Mouse (Mus musculus): ENCODE measurements at regions not wholly inside any gene's neighbourhood (a gene's known extent, or its start where the extent isn't known, plus 50 kb on each side); places are given as distances from the start of the nearest gene placed in this dataset.

DNA sequence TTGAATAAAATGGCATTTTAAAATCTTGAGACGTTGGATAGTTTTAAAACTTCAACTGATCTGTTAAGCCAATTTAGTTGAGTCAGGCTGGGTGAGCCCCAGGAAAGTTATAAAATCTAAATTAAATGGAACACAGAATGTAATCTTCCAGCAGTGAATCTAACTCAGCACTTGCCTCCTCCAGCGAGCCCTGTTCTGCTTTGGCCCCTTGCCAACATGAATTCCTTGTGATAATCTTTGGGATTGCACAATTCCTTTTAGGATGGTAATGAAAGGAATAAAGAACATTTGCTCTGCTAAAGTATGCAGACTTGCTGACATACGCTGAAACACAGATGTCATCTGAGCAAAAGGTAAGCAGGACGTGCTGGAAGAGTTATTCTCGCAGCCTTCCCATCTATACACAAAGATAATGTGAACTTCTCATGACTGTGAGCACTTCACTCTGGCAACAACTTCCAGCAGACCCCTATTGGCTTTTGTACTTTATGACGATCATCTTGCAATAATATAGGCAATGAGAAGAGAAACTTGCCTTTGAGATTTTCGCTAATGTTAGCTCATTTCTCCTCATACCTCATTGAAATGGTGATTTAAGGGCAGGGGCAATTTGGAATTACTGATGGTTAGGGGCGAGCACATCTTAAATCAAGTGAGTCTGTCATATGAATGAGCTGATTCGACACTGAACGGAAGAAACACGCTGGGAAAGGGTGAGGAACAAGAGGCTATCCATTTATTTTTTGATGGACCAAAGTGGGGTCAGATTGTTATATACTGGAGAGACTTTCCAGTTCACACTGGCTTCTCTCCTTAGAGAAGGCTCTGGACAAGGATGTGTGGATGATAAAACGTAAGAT is 216.3 kb upstream of the Pdzrn3 start:
- no peak for DNase-seq (ENCODE audit: low spot score in 2 of 2)

DNA sequence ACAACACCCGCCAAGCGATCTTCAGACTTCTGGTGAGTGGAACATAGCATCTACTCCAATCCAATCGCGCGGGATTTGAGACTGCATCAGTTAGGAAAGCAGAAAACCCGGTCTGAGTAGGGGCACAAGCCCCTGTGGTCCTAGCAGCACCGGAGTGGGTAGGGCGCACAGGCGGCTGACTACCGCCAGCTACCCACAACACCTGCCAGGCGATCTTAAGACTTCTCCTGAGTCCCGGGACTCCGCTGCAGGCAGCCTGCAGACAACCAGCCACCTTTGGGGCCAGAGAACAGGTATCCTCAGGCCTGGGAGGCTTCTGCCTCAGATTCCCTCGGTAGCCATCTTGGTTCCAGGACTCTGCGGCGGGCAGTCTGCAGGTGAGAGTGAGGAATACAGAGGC is 208.2 kb upstream of the Pdzrn3 start:
- DNase-seq (ENCODE audit: low spot score in 2 of 2), result no peak

GRCm38 (mm10) chr6:101580824-101581223 is 203.1 kb upstream of the Pdzrn3 start:
- no peak for DNase-seq (ENCODE audit: low spot score in 2 of 2)

- DNase-seq (ENCODE audit: low spot score in 2 of 2), result no peak
Observed at GRCm38 (mm10) chr6:101556096-101556495, 178.4 kb upstream of the Pdzrn3 start.

GRCm38 (mm10) chr6:101554965-101555604 is 177.4 kb upstream of the Pdzrn3 start:
- DNase-seq (ENCODE audit: low spot score in 2 of 2), result no peak

GRCm38 (mm10) chr6:101550501-101551268 is 173.0 kb upstream of the Pdzrn3 start:
- peak in 1 of 2 experiments; percentile 25 for DNase-seq (ENCODE audit: low spot score in 2 of 2)

DNA sequence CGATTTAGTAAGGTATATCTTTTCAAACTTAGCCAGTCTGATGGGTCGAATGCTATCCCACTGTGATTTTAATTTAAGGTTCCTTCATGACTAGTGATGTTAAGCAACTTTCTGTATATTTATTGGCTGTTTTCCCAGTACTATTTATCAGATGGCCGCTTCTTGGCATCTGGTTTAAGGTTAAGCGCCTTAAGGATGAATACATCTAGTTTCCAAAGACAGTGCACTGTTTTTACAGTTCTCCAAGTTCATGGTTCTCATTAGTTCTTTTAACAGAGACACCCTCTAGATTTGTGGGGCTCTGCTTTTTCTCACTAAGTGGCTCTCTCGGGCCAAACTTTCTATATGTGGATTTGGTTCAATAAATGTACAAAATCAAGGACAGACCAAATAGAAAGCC is 159.9 kb upstream of the Pdzrn3 start:
- no peak for DNase-seq (ENCODE audit: low spot score in 2 of 2)

DNA sequence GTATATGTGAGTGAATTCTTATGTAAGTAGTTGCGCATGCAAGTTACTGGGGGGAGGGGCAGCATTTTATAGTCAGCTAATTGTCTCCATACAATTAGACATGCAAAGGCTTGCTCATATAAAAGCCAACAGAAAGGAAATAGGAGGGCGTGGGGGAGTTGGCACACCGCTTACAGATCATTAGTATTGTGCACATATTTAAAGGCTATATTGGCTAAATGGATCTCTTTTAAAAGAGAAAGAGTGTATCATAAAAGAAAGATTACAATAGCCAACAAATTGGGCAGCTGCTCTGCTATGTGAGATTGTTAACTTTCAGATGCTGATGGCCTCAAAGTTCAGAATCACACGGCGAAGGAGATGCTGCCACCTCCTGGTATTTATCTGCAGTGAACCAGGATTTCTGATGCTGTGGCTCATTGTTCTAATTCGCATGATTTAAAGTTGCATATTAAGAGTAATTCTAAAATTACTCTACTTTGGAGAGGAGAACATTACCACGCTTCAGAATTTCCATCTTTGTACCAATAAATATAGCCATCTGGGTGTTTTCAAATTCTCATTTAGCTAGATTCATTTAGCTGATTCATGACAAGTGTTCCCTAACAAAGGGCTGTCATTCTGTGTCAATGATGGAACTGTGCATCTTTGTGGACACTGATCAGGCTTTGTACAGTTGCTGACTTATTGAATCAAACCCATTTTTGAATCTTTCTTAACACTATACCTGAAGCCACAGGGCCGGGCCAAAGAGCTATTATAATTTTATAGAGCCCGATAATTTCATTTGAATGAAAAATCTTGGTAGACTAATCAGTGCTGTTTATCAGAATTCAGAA is 156.7 kb upstream of the Pdzrn3 start:
- DNase-seq (ENCODE audit: low spot score in 2 of 2), result no peak

DNA sequence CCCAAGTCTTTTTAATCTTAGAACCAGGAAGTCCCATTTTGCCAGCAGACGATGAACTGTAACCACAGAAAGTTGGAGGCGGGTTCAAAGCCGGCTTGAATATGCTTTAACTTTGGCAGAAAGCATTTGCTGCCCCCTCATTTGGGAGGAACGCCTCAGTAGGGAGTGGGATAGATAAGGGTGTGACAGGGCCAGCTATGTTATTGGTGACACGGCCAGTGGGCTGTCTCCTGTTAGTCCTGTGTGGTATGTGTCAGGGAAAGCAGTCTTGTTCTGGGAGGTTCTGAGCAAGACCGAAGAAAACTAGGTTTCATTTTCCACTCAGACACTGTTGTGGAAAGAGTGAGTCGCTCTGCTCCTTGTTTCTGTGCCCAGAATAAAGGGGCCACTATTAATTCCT is 154.7 kb upstream of the Pdzrn3 start:
- no peak for DNase-seq (ENCODE audit: low spot score in 2 of 2)

DNA sequence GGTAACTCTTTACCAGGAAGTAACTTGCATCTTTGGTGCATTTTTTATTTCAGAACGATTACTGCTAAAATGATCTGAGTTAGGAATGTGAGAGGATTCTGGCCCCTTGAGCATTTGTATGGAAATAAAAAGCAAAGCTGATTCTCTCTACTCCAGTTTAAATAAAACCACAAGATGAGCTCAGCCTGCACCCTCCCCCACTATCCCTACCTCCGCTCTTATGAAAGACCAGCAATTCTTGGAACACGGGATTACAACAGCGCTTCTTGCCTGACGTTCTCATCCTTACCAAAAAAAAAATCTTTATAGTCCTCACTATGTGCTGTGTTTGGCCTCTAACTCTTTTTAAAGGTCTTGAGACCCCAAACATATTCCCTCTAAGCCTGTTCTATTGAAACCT is 154.2 kb upstream of the Pdzrn3 start:
- no peak for DNase-seq (ENCODE audit: low spot score in 2 of 2)

GRCm38 (mm10) chr6:101525129-101525528 is 147.4 kb upstream of the Pdzrn3 start:
- DNase-seq (ENCODE audit: low spot score in 2 of 2), result no peak

DNA sequence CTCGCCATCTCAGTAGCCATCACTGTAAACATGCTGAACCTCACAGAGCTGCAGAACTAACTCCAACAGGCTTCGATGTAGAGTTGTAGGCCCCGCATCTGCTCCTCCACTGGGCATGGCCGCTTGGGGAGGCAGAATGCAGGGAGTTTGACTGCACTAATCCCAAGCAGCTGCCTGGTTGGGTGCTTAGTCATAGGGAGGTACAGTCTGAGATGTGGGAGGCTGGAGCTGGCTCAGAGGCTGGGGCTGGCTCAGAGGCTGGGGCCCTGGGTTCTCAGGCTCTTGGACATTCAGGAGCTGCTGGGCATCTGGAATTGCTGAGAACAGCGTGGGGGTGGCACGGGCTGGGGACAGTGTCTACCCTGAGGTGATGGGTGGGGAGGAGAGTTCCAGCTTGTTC is 143.6 kb upstream of the Pdzrn3 start:
- no peak for DNase-seq (ENCODE audit: low spot score in 2 of 2)

DNA sequence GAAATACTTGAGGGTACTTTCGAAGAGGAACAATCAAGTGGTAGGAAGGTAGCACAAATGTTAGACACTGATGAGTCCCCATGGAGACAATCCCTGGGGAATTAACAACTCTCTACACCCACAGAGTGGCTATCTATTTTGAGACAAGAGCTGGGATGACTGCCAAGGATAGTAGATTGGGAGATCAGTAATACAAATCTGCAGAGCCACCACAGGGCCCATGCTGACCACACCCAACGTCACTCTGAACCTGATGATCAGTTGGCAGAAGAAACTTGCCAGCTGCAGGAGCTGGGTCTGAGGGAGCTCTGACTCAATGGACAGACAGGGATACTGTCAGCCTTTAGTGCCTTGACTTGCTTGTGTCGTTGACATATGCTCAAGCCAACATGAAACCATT is 143.1 kb upstream of the Pdzrn3 start:
- DNase-seq (ENCODE audit: low spot score in 2 of 2), result no peak

DNA sequence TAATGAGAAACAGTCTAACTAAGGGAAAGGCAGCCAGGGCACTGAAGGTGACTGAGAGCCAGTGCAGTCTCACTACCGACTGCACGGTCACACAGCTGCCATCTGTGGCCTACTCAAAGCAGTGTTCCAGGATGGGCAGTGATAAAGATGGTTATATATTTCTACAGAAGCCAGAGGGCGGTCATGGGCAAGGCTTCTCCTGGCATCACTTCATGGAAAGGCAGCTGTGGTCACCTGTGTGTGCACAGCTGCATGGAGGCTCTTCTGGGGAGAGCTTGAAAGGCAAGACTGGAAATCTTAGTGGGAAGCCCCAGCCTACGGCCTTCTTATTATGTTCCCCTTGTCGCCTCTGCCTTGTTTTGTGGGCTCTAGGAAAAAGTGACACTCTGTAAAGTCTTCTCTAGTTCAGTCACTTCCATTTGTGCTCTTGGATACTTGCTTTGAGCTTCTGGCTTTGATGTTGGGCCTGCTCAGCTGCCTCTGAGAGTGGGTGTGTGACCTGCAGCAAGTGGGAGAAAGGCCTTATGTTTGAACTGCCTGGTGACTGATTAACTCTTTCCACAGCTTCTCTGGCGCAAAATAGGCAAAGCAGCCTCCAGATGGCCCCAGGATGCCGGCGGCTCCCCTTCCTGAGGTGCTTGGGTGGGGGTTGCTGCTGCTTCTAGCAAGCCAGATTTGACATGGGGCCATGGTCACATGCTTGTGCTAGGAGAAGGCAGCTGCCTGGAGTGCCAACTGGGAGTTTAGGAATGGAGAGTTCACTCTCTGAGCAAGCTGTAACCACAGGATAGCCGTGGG is 141.4 kb upstream of the Pdzrn3 start:
- no peak for DNase-seq (ENCODE audit: low spot score in 2 of 2)

DNA sequence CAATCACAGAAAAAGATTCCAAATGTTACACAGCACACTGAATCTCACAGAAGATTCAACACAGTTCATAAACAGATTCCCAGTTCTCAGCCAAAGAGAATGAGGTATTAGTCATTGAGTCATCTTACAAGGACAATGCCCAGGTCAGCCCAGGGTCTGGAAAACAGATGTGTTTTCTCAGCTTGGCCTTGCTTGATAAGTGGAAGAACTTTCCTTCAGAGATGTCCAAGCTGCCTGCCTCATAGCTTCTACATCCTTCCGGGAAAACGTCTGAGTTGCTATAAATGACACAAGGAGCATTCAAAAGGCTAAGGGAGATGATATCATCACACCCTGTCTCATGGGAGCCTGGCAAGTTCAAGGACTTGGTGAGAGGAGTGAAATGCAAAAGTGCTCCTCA is 139.9 kb upstream of the Pdzrn3 start:
- DNase-seq (ENCODE audit: low spot score in 2 of 2), result no peak

DNA sequence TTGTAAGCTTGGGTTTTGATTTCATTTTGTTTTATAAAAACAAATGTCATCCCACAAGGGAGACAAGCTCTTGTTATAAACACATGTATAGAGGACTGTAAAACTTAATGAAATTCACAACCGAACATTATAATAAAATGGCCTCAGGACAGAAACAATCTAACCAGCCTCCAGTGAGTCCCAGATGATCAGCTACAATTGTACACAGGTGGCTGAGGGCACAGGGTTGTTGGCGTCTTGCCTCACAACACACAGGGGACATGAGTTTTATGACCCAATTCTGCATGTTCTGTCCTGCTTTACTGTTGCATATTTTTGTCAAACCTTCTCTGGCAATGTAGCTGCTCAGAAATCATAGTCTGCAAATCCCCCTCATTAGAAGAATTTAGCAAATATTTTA is 136.0 kb upstream of the Pdzrn3 start:
- DNase-seq (ENCODE audit: low spot score in 2 of 2), result no peak

DNA sequence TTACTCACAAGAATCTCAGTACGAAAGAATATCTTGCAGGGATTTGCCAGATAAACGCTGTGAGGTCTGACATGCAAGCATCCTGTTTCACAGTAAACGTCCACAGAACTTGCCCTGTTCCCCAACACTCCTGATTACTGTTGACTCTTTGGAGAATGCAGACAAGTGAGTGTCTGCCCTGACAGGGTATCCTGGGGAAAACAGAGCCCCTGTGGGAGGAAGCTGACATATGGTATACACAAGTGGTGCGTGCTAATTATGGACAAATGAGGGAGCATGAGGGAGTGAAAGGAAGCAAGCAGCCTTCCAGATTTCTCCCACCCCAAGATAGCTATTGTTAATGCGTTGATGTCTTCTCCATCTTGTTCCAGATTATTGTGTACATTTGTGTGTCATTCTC is 124.5 kb upstream of the Pdzrn3 start:
- no peak for DNase-seq (ENCODE audit: low spot score in 2 of 2)

DNA sequence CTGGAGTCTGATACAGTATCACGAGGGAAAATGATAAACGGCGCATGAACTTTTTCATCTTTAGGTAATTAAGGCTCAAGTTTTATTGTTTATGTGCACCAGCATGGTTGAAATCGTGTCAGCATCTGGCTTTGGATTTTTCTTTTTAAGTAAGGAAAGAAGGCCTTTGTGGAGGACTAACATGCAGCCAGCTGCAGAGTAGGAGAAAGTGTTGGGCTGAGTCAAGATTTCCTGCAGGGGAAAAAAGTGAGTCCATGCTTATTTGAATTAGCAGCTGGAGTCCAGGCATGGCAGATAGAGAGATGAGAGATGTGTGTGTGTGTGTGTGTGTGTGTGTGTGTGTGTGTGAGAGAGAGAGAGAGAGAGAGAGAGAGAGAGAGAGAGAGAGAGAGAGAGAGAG is 124.0 kb upstream of the Pdzrn3 start:
- no peak for DNase-seq (ENCODE audit: low spot score in 2 of 2)

DNA sequence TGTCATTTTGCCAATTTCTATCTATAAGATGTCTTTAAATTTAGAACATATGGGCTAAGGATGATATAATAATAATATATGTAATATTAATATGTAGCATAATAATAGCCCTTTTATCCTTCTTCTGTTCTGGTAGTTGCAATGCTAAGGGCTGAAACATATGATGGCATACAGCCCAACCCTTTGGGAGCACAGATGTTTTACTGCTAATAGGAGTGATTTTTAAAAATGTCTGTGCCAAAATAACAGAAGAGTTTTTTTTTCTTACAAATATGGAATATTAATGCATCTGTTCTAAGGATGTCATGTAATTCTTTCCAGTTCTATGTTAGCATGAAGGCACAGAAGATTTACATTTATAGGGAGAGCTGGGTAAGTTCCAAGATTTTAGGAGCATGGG is 122.5 kb upstream of the Pdzrn3 start:
- no peak for DNase-seq (ENCODE audit: low spot score in 2 of 2)

DNA sequence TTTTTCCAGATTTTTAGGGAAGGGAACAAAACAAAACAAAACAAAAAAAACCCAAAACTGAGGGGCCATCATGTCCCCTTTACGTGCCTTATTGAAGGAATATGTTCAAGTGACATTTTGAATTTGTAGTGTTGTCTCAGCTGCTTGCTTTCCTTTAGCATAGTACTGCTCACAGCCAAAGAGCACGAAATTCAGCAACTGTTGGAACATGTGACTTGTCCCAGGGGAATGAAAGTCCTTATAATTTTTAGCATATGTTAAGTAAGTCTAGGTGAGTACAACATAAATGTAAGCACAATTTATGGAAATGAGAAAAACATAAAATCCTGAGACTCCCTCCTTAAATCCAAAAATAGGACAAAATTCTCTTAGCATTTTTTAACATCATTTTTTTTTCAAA is 110.8 kb upstream of the Pdzrn3 start:
- no peak for DNase-seq (ENCODE audit: low spot score in 2 of 2)
